Mouse (Mus musculus): ENCODE measurements around the gene Arl8b. TPM values are rescaled to one million over a fixed set of nuclear protein-coding genes. Genes with fewer than 3 reads are reported as not detected.

The Arl8b gene
- polyA plus RNA-seq, 1 experiment from 2014 or later = 34.5 TPM

DNA sequence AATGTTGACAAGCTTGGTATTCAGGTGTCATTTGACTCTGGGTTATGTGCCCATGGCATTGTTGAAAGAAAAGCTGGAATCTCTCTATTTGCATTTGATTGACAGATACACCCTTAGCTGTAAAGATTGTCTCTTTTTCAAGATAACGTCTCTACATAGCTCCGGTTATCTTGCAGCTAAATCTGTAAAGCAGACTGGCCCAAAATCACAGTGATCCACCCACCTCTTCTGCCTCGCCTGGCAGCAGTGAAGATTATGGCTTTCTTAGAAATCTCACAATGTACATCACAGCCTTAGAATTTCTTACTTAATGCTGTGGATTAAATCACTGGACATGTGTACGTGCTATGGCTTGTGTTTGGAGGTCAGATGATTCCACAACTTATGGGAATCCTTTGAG lies 34.6 kb downstream of the Arl8b start:
- Histone ChIP-seq H3K9me3 (ENCODE audit: low read length) (no peaks in the 10 kb centered on the region), H3K9ac (replicated peaks) (no peak overlapping the region), H3K27ac (ENCODE audit: low read depth) (no peak overlapping the region), H3K4me3 (ENCODE audit: low read depth, low read length) (no peak overlapping the region), H3K4me2 (ENCODE audit: low read depth, low read length) (no peak overlapping the region), H3K36me3 (replicated peaks; ENCODE audit: insufficient read depth, low read length) (peaks cover 60% of the 10 kb centered on the region), H3K4me1 (ENCODE audit: insufficient read depth) (peaks cover 4% of the 10 kb centered on the region; the same call in 1 of the 2 replicates), H3K27me3 (ENCODE audit: insufficient read depth, low read length) (no peaks in the 10 kb centered on the region)
- TF ChIP-seq CTCF (IDR thresholded peaks at IDR 0.05; ENCODE audit: low read depth) (no peak), EP300 (IDR thresholded peaks at IDR 0.05; ENCODE audit: low read depth) (no peak)
- no peak for DNase-seq
- WGBS (ENCODE audit: insufficient replicate concordance) = 72% methylated on average over 4 of the region's 4 CpGs
- ATAC-seq = no peak

DNA sequence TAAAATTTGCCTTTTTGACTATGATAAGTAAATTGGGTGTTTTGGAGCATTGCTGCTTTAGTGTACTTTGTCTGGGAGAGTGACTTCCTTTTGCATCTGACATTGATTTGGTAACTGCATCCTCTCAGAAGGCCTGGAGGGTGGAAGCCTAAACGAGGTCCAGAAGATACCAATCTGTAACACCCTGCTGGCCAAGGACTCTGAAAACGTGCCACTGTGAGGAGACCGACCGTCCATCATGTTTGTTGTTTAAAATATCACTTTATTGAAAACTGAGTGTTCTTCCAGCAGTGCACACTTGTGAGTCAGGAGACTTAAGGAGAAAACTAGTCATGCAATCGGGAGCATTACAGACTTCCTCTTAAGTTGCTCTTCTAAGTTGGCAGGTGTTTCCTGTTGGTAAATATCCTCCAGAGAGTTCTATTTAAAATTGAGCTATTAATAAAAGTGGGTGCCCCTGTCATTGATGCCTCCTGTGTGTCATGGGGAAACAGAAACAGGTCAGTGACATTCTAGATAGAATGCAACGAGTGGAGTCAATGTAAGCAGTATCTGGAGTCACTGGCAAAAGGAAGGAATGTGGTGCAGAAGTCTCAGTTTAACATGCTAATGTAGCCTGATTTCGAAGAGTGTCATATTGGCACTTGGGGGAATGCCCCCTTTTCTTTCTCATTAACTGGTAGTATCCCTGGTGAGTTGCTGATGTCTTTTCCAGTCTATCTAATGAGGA lies 42.1 kb downstream of the Arl8b start:
- Histone ChIP-seq H3K27me3 (ENCODE audit: insufficient read depth, low read length) (no peaks in the 10 kb centered on the region), H3K9me3 (ENCODE audit: low read length) (no peaks in the 10 kb centered on the region), H3K4me2 (ENCODE audit: low read depth, low read length) (no peak overlapping the region), H3K36me3 (replicated peaks; ENCODE audit: insufficient read depth, low read length) (peaks cover 27% of the 10 kb centered on the region), H3K9ac (replicated peaks) (no peak overlapping the region), H3K4me3 (ENCODE audit: low read depth, low read length) (no peak overlapping the region), H3K27ac (ENCODE audit: low read depth) (peak overlapping the region; percentile 56), H3K4me1 (ENCODE audit: insufficient read depth) (peaks cover 25% of the 10 kb centered on the region)
- 41% methylated on average over 7 of the region's 7 CpGs for WGBS (ENCODE audit: insufficient replicate concordance)
- DNase-seq = no peak
- ATAC-seq = no peak
- TF ChIP-seq CTCF (IDR thresholded peaks at IDR 0.05; ENCODE audit: low read depth) (no peak), EP300 (IDR thresholded peaks at IDR 0.05; ENCODE audit: low read depth) (no peak)

DNA sequence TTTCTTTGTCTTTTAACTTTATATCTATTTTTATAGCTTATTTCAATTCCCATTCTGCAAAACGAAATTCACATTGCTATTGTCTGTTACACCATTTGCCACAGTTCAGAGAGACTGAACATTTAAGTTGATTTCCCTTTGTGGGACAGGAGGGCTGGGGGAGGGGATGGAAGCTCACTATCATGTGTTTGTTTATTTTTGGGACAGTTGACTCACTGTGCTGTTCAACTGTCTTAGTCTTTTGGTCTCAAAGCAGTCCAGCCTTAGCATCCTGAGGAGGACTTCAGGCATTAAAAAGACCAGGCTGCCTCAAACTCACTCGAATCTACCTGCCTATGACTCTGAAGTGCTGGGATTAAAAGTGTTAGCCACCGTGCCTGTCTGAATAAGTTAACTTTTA lies 43.2 kb downstream of the Arl8b start:
- no peak overlapping the region for H3K27ac ChIP-seq (ENCODE audit: low read depth)
- ATAC-seq = no peak
- no peak overlapping the region for H3K4me3 ChIP-seq (ENCODE audit: low read depth, low read length)
- H3K4me2 ChIP-seq (ENCODE audit: low read depth, low read length) = no peak overlapping the region
- no peak for DNase-seq
- H3K4me1 ChIP-seq (ENCODE audit: insufficient read depth) = peaks cover 32% of the 10 kb centered on the region
- no peak for TF ChIP-seq CTCF (IDR thresholded peaks at IDR 0.05; ENCODE audit: low read depth)
- TF ChIP-seq EP300 (IDR thresholded peaks at IDR 0.05; ENCODE audit: low read depth) = no peak
- no peaks in the 10 kb centered on the region for H3K27me3 ChIP-seq (ENCODE audit: insufficient read depth, low read length)
- no peak overlapping the region for H3K9ac ChIP-seq (replicated peaks)
- whole genome bisulfite sequencing (ENCODE audit: insufficient replicate concordance) = 56% methylated on average over 3 of the region's 3 CpGs
- no peaks in the 10 kb centered on the region for H3K9me3 ChIP-seq (ENCODE audit: low read length)
- peaks cover 16% of the 10 kb centered on the region for H3K36me3 ChIP-seq (replicated peaks; ENCODE audit: insufficient read depth, low read length)

DNA sequence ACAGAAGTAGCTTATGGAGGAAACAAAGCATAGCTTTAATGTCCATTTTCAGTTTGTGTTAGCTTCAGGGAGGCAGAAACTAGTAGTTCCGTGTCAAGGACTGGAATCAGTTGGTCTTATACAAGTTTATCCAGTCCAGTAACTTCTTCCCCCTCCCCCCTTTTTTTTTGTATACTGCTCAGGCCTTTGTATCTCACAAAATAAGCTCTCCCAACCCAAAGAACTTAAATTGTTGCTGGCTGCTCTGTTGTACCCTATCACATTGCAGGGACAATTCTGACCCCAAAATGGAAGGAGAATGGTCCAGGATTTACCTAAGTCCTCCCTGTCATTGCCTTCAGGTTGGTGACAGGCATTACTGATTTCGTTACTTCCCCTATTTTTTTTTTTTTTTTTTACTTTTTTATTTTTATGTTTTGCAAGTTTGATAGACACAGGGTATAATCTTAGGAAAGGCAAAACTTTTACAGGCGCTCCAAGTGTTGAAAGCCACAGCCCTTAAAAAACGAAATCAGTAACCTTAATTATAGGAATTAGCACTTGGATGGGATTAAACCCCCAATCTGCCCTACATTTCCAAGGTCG lies 44.5 kb downstream of the Arl8b start:
- no peak for ATAC-seq
- WGBS (ENCODE audit: insufficient replicate concordance) = 24% methylated on average over 5 of the region's 5 CpGs

DNA sequence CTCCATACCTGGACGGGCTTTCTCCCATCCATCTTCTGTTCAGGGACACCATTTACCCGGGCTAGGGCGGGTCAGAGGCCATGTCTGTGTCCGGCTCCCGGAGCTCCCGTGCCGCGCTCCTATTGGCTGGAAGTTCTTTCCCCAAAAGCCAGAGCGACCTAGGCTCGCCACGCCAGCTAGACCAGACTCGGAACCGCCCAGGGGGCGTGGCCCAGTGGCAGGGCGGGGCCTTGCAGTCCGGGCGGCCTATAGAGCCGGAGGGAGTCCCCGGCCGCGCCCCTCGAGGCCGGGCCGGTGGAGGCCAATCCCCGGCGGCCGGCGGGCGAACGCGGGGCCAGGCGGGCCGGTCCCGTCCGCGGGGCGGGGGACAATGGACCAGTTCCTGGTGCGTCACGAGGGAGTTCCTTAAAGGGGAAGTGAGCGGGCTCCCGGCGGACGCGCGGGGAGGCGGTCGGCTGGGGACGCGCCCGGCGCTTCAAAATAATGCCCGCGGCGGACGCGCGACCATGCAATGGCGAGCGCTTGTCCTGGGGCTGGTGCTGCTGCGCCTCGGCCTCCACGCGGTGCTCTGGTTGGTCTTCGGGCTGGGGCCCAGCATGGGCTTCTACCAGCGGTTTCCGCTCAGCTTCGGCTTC lies 45.5 kb downstream of the Arl8b start, which contains the start of gene Edem1:
Edem1 (plus strand) TSS at position 408 of the 635 bp plus-strand sequence.
- Histone ChIP-seq H3K36me3 (replicated peaks; ENCODE audit: insufficient read depth, low read length) (peaks cover 6% of the 10 kb centered on the region), H3K27me3 (ENCODE audit: insufficient read depth, low read length) (no peaks in the 10 kb centered on the region), H3K4me2 (ENCODE audit: low read depth, low read length) (peak within 1 kb of the TSS; percentile 90), H3K9ac (replicated peaks) (peak within 1 kb of the TSS; percentile 95), H3K9me3 (ENCODE audit: low read length) (no peaks in the 10 kb centered on the region), H3K27ac (ENCODE audit: low read depth) (peak within 1 kb of the TSS; percentile 89), H3K4me3 (ENCODE audit: low read depth, low read length) (peak within 1 kb of the TSS; percentile 93), H3K4me1 (ENCODE audit: insufficient read depth) (peaks cover 47% of the 10 kb centered on the region)
- ATAC-seq (peak; percentile 99), DNase-seq (peak; percentile 99)
- TF ChIP-seq EP300 (IDR thresholded peaks at IDR 0.05; ENCODE audit: low read depth) (no peak), CTCF (IDR thresholded peaks at IDR 0.05; ENCODE audit: low read depth) (0 out of 2 replicates have a peak, but pooled peaks have one; percentile 4)
- under 1% methylated on average over 60 of the region's 67 CpGs for WGBS (ENCODE audit: insufficient replicate concordance)

More for the DNA sequence above, 44.5 kb downstream of the Arl8b start:
- TF ChIP-seq EP300 (IDR thresholded peaks at IDR 0.05; ENCODE audit: low read depth) = no peak
- no peak for TF ChIP-seq CTCF (IDR thresholded peaks at IDR 0.05; ENCODE audit: low read depth)
- Histone ChIP-seq H3K9me3 (ENCODE audit: low read length) (no peaks in the 10 kb centered on the region), H3K9ac (replicated peaks) (no peak overlapping the region), H3K27me3 (ENCODE audit: insufficient read depth, low read length) (no peaks in the 10 kb centered on the region), H3K4me3 (ENCODE audit: low read depth, low read length) (peak overlapping the region; percentile 93), H3K36me3 (replicated peaks; ENCODE audit: insufficient read depth, low read length) (peaks cover 10% of the 10 kb centered on the region), H3K4me2 (ENCODE audit: low read depth, low read length) (peak overlapping the region; percentile 90), H3K27ac (ENCODE audit: low read depth) (peak overlapping the region; percentile 37; the same call in 1 of the 2 replicates), H3K4me1 (ENCODE audit: insufficient read depth) (peaks cover 42% of the 10 kb centered on the region)
- no peak for DNase-seq

DNA sequence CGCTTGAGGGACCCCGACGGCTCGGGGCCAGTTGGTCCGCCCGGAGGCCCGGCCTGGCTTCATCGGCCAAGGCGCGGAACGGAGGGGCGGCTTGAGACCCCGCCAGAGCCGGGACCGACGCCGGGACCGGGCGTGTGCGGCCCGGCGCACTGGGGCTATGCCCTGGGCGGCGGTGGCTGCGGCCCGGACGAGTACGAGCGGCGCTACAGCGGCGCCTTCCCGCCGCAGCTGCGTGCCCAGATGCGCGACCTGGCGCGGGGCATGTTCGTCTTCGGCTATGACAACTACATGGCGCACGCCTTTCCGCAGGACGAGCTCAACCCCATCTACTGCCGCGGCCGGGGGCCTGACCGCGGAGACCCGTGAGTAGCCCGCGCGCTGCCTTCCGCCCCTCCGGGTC lies 46.0 kb downstream of the Arl8b start:
- peak; percentile 31 for ATAC-seq
- WGBS (ENCODE audit: insufficient replicate concordance) = 1% methylated on average over 48 of the region's 56 CpGs
- peaks cover 52% of the 10 kb centered on the region for H3K4me1 ChIP-seq (ENCODE audit: insufficient read depth)

More for the DNA sequence above, 46.0 kb downstream of the Arl8b start:
- no peaks in the 10 kb centered on the region for H3K9me3 ChIP-seq (ENCODE audit: low read length)
- H3K27me3 ChIP-seq (ENCODE audit: insufficient read depth, low read length) = no peaks in the 10 kb centered on the region
- H3K4me2 ChIP-seq (ENCODE audit: low read depth, low read length) = peak overlapping the region; percentile 90
- H3K9ac ChIP-seq (replicated peaks) = peak overlapping the region; percentile 95
- TF ChIP-seq CTCF (IDR thresholded peaks at IDR 0.05; ENCODE audit: low read depth) (no peak), EP300 (IDR thresholded peaks at IDR 0.05; ENCODE audit: low read depth) (no peak)
- peak overlapping the region; percentile 89 for H3K27ac ChIP-seq (ENCODE audit: low read depth)
- H3K36me3 ChIP-seq (replicated peaks; ENCODE audit: insufficient read depth, low read length) = peaks cover 3% of the 10 kb centered on the region; the same call in 1 of the 2 replicates
- H3K4me3 ChIP-seq (ENCODE audit: low read depth, low read length) = peak overlapping the region; percentile 93
- peak; percentile 59 for DNase-seq

Data from liver, postnatal 0 days (tissue).